Mouse (Mus musculus) mesoderm, embryonic 11.5 days (tissue): Measurements from ENCODE around the gene Hist1h2ag.
"Not testable (repeated sequence)": the region's sequence is repeated elsewhere in the genome, so short reads cannot be mapped to it uniquely, and the experiment has no call there.

Experiments used
- DNase-seq: peaks from one replicate; pipeline ENCODE4 v3.0.0-alpha.2; 2012; ENCODE audit warnings: low read depth, low spot score

Gene Hist1h2ag

DNA sequence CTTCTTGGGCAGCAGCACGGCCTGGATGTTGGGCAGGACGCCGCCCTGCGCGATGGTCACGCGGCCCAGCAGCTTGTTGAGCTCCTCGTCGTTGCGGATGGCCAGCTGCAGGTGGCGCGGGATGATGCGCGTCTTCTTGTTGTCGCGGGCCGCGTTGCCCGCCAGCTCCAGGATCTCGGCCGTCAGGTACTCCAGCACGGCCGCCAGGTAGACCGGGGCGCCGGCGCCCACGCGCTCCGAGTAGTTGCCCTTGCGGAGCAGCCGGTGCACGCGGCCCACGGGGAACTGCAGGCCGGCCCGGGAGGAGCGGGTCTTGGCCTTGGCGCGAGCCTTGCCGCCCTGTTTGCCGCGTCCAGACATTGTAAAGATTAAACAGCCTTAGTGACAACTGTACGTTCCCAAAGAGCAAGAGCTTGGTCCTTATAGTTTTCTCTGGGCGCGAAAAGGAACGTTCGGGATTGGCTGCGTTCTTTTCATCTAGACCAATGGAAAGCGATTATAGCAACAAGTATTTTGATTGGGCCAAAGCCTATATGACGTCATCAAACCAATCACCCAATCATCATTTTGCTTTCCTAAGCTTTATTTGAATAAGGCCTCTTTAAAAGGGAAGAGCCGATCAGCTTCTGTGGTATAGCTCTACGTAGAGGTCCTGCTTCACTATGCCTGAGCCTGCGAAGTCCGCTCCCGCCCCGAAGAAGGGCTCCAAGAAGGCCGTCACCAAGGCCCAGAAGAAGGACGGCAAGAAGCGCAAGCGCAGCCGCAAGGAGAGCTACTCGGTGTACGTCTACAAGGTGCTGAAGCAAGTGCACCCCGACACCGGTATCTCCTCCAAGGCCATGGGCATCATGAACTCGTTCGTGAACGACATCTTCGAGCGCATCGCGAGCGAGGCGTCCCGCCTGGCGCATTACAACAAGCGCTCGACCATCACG lies at the start of gene Hist1h2ag, which contains the start of gene Hist1h2bj:
Gene Hist1h2ag (minus strand): TSS at position 377 of the 935 bp plus-strand sequence.
Gene Hist1h2bj (plus strand): TSS at position 647 of the 935 bp plus-strand sequence.
- DNase-seq: peak; percentile 98

DNA sequence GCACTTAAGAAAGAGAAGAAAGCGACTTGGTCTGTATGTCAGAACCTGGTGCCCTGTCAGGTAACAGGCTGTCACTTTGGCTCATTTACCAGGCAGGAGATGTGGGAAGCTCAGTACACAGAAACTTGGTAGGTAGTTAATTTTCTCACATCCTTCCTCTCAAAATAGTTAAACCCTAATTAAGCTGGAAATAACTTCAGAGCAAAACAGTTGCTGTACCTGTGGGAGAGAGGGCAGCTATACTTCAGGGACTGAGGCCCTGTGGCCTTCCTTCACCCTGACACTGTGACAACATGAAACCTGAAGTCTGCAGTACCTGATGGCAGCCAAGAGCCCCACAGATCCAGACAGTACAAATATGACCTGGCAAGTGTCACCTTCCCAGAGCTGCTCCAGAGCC lies 41.4 kb upstream of the Hist1h2ag start, which contains the start of gene Vmn1r188:
Gene Vmn1r188 (plus strand): TSS at position 301 of the 400 bp plus-strand sequence.
- DNase-seq: not testable (repeated sequence)

DNA sequence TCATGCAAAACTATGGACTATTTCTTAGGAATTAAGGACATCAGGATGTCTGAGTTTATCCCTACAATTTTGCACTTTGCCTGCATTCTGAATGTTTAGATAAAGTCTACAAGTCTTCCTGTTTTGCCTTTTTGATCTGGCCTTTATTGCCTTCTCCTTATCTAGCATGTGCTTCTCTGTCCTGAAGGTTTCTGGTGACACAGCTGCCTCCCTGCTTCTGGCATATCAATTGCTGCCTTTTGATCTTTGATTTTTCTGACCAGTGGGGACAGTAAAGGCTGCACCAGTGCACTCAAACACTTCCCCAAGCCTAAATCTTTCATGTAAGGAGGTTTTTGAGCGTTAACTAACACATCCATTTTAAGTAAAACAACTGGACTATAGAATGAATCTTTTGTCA lies 20.7 kb upstream of the Hist1h2ag start:
- DNase-seq: no peak

DNA sequence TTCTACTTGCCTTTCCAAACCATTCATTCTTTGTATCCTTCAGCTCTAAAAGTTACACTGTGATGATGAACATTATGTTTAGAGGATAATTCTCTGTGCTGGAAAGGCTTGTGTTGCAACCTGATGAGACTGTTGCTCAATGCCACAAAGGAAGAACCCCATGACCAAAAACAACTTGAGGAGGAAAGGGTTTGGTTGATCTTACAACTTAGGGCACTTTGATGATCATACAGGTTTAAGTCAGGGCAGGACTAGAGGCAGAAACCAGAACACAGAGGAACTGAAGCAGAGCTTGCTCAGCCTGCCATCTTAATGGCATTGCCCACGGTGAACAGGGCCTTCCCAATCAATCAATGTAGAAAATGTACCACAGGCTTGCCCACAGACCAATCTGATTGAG lies 18.7 kb upstream of the Hist1h2ag start:
- DNase-seq: no peak

DNA sequence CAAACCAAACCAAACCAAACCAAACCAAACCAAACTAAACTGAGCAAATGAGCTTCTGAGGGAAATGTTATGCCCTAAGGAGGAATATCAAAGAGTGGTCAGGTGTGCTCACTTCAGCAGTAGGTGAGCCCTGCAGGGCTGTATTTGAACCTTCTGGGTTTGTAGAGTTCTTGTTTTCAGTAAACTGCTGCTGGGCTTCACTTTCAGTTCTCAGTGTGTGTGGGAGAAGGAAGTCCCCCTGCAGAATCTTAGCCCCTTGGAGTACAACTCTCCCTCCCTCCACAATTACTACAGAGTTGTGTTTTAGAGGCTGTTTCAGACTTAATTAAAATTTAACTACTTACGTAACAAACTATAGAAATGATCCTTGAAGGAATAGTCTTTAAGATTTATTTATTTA lies 11.0 kb upstream of the Hist1h2ag start:
- DNase-seq: no peak

DNA sequence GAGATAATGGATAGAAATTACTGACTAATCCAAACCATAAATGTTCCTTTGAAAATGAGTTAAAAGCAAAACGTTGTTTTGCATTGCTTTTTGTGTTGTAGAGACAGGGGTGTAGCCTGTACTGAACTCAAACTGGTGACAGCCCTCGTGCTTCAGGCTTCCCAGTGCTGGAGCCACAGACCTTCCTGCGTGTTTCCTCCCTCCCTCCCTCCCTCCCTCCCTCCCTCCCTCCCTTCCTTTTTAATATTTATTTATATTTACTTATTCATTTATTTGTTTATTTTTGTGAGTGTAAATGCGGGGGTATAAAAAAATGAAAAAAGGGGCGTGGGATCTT lies 8.7 kb upstream of the Hist1h2ag start:
- DNase-seq: no peak

DNA sequence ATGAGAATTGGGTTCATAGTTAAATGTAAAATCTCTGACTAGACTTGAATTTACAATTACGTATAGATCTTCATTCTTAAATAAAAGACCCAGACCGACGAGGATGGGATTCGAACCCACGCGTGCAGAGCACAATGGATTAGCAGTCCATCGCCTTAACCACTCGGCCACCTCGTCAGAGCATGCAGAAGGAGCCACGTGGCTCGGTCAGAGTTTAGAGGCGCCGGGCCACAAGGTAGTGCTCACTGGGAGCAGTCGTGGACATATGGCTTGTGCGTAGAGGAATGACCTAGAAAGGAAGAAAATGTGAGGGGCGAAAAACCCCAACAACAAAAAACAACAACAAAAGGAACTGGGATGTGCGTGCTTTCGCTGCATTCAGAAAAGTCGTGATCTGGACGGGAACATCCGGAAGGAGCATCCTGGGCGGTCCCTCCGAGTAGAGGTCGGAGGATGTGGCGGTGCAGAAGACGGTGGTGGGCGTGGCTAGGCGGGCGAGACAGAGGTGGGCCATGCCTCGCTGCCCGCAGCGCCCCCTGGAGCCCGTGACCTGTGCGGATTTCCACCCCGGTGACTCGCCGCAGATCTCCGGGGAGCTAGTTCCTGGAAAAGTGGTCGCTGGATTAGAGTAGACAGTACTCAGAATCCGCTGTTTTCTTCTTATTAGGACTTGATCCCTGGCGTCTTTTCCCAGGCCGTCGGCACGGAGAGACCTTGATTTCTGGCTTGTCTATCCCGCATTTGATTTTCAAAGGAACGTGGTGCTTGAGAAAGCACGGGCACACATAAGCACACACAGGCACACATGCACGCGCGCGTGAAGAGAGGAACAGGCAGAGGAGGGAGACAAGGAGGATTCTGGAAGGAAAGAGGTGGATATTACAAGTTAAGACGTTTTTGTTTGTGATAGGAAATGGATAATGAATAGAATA lies 8.1 kb upstream of the Hist1h2ag start:
- peak; percentile 95 for DNase-seq

DNA sequence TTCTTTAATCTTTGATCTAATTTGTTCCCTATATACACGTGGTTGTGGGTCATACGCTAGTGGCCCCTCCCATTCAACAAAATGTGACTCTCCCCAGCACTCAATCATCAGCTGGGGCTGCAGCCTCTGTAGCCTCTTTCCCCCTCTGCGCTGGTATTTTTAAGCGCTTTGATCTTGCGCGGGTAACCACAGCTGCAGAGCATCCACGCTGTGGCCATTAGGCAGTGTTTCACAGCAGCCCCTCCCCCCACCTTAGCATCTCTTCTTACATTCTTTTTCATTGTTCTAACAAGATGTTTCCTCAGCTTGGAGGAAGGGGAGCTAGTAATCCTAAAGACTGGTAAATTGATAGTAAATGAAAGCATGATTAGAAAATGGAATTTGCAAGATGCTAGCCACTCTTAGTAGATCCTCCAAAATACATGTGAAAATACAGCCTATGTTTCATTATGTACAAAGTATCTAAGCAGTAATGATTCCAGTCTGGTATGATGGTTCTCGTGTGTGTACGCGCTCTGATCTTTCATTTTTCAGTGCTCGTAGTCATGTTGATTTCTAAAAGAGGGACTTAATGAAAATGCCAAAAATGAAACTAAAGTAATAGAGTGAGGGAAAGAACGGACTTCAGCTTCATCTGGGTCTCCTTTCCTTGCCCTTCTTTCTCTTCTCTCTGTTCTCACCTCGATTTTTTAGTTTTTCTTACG lies 7.1 kb upstream of the Hist1h2ag start:
- peak; percentile 92 for DNase-seq

DNA sequence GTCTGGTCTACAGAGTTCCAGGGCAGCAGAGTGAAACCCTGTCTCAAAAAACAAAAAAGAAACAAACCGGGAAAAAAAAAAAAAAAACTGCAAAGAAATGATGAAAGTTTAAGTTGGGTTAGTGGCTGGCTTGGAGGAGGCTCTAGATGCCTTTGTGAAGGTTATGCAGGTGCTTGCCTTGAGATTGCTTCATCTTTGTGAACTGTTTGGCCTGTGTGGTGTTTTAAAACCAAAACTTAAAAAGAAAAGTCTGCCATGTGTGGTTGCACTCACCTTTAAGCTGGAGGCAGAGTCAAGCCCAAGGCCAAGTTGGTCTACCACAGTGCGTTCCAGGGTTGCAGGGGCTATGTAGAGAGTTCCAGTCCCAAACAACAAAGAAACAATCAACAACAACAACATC lies 6.3 kb upstream of the Hist1h2ag start:
- DNase-seq: no peak

DNA sequence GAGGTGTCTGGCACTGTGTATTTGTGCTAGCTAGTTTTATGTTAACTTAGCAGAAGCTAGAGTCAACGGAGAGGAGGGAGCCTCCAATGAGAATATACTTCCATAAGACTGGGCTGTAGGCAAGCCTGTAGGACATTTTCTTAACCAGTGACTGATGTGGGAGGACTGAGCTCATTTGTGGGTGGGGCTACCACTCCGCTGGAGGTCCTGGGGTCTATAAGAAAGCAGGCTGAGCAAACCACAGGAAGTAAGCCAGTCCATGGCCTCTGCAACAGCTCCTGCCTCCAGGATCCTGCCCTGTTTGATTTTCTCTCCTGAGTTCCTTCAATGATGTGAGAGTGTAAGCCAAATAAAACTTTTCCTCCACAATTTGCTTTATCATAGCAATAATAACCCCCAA lies 2.6 kb upstream of the Hist1h2ag start:
- no peak for DNase-seq

DNA sequence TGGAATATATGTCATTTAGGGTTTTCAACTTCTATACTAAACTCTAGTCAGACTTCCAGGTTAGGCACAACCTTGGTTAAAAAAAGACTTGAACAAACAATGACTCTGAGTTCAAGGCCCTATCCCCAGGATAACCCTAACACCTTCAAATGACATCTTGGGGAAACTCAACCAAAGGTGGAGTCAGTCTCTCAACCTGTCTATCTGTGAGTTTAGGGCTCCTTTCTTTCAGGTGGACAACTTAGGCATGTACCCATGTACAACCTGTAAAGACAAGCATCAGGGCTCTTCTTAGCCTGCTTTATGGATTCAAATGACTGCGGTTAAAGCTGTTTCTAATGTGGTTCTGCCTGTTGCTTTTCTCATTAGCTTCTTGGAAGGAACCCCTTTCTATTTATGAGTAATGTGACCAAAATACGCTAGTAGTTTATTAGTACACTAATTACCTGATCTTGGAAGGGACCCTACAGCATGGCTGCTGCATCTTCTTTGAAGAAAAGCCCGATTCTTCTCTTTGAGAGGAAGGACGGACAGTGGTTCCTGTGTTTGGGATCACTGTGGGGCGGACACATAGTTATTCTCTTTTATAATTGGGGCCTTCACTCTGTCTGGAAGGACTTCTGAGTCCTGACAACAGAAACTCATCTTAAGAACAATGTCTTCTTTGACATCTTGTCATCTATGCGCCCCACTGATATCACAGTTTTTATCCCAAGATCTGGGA lies 1.9 kb upstream of the Hist1h2ag start:
- no peak for DNase-seq

DNA sequence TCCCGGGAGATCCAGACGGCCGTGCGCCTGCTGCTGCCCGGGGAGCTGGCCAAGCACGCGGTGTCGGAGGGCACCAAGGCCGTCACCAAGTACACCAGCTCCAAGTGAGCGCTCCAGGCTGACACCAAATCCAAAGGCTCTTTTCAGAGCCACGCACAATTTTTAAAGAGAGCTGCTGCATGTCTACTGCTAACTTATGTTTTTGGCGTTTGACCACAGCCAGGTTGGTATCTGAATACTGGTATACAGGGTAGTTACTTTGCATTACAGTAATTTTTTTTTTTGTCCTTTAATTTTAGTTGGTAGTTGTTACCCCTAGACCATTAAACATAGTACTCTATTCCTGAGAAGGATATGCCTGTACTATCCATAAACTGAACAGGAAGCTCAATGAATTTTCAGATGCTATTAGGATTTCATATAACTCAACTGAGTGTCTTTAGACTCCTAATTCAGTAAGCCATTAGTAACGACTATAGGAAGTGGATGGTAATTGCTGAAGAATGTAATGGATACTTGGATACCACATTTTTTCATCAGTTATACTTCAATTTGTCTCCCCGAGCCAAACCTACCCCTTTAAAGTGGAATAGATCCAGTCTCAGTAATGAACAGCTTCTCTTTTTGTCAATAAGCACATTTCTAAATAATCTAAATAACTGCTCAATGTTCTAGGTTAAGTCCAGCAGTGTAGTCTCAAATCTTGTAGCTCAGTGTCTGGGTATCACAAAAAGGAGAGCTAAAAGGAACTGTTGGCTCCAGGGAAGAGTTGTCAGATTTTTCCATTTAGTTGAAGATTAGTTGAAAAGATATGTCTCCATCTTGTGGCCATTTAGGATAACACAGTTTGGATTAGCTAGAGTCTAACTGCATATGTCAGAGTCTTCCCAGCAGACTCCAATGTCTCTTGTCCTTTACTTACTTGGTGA lies 1.0 kb upstream of the Hist1h2ag start:
- no peak for DNase-seq

DNA sequence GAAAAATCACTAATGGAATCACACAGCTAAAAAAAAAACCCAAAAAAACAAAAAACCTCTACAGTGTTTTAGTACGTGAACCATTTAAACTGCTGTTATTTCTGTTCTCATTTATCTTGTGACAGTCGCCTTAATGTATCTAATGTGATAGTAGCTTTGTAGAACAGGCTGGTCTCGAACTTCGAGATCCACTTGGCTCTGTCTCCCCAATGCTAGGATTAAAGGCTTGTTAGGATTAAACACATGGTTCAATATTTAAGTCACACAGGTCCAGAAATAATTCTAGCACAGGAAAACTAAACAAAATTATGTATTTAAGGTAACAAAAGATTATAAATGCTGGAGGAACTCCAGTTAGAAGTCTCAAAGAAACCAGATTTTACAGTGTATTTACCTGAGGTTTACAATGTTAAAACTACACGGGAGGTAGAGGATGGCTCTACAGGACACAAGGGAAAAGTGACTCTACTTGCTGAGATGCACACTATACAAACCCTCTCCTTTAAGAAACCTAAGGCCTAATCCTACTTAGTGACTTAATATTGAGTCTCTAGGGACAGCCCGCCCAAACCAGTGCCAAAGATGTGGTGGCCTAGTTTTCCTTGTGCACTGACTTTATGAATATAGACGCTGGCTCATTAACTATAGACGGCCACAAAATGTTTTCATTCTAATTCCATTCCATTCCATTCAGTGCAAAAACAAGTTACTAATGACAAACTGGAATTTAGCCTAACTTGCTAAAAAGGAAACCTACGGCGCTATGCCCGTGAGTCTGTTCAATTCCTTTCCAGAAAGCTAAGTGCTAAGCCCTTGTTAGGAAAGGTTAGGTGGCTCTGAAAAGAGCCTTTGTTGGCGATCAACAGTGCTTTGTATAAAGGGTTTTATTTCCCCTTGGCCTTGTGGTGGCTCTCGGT lies 835 bp downstream of the Hist1h2ag start:
- no peak for DNase-seq

DNA sequence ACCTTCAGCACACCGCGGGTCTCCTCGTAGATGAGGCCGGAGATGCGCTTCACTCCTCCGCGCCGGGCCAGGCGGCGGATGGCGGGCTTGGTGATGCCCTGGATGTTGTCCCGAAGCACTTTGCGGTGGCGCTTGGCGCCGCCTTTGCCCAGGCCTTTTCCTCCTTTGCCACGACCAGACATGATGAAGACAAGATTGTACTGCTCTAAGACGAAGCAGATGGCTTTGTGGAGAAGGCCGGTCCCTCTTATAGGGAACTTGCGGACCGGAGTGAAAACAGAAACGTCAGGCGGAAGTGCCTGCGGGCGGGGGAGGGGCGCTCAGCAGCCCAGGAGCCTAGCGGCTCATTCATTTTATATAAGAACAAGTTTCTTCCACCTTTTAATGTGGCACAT lies 1.6 kb downstream of the Hist1h2ag start, which contains the start of gene Hist1h4i:
Gene Hist1h4i (minus strand): TSS at position 221 of the 395 bp plus-strand sequence.
- peak; percentile 95 for DNase-seq

DNA sequence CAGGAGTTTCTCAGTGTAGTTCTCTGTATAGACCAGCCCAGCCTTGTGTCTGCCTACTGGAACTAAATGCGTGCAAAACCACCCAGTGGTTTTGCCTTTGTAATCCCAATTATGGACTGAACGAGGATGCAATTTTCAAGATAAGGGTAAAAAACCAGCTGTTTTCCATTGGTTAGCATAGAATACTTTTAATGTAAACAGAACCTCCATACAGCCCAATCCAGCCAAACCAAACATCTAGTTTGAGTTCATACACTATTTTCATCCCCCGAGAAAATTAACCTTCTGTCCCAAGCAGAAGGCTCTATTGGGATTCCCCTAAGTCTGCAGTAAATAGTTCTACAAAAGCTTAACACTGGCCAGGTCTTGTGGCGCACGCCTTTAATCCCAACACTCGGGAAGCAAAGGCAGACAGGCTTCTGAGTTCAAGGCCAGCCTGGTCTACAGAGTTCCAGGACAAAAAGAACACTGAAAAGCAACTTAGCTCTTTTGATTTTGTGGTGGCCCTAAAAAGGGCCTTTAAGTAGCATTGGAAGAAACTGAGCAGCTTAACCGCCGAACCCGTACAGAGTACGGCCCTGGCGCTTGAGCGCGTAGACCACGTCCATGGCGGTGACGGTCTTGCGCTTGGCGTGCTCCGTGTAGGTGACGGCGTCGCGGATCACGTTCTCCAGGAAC lies 2.1 kb downstream of the Hist1h2ag start:
- no peak for DNase-seq

DNA sequence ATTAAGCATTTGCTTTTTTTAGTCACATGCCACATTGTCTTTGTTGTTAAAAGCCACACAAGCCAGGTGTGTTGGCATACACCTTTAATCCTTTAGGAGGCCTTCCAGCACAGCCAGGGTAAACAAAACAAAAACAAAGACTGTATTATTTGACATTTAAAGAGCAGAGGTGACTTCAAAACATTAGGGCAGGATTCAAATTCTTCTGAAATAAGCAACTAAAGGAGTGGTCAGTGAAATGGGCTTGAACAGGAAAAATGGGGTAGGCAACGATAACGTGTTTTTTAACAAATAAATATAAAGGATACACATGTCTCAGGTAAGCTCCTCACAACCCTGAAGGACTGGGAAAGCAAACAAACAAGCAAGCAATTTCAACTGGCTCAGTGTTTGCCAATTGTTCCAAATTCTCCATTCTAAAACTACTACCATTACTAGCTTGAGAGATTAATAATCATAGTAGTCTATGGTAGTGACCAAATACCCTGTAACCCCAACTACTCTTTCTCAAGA lies 2.7 kb downstream of the Hist1h2ag start:
- no peak for DNase-seq

DNA sequence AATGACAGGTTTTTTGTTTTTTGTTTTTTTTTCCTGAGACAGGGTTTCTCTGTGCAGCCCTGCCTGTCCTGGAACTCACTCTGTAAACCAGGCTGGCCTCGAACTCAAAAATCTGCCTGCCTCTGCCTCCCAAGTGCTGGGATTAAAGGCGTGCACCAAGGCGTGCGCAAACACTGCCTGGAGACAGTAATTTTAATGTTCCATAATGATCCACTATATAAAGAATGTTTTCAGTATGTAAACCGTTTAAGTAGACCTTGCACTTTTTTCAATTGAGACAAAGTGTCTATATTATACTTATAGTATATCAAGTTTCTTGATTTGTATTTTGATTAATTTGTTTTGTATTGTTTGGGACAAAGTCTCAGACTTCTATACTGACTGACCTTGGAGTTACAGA lies 3.4 kb downstream of the Hist1h2ag start:
- no peak for DNase-seq

DNA sequence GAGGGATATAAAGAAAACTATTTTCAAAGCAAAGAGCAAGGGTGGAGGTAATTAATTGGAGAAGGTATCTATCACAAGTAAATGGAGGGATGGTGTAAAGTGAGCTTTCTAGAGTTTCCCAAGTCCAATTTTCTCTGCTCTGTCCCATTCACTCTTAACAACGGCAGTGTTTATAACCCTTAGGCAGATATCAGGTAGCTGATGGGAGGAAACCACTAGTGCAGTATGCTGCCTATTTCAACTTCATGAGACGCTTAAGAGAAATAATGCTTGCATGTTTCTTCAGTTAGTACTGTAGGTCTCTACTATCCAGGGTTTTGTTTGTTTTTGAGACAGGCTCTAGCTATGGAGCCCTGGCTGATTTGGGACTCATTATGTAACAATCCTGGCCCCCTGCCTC lies 5.3 kb downstream of the Hist1h2ag start:
- DNase-seq: no peak
